Mouse (Mus musculus): Measurements from ENCODE around the gene Hunk. TPM values are rescaled to one million over a fixed set of nuclear protein-coding genes. Genes with fewer than 3 reads are reported as not detected.

Gene Hunk
- polyA plus RNA-seq, 1 experiment: 15.5 TPM

GRCm38 (mm10) chr16:90453197-90453596, 67.4 kb downstream of the Hunk start:
- H3K27me3 ChIP-seq (ENCODE audit: control insufficient read depth, insufficient read depth, low read length, poor library complexity, severe bottlenecking): no peaks in the 10 kb centered on the region
- no peak for TF ChIP-seq POLR2A (IDR thresholded peaks at IDR 0.05; ENCODE audit: insufficient read depth, low read length)
- no peak for TF ChIP-seq CTCF (IDR thresholded peaks at IDR 0.05; ENCODE audit: low read depth, low read length)
- TF ChIP-seq EP300 (IDR thresholded peaks at IDR 0.05; ENCODE audit: insufficient read depth, low read depth, low read length): no peak
- H3K9me3 ChIP-seq (replicated peaks; ENCODE audit: control insufficient read depth, insufficient read depth, low read length, poor library complexity, severe bottlenecking): no peaks in the 10 kb centered on the region
- H3K36me3 ChIP-seq (ENCODE audit: control insufficient read depth, insufficient read depth, low read length, poor library complexity, severe bottlenecking): no peaks in the 10 kb centered on the region
- no peaks in the 10 kb centered on the region for H3K4me1 ChIP-seq (ENCODE audit: control insufficient read depth, insufficient read depth, low read length)
- no peak overlapping the region for H3K9ac ChIP-seq (ENCODE audit: low read depth, poor library complexity, severe bottlenecking)
- H3K27ac ChIP-seq (ENCODE audit: insufficient read depth, low read length): no peak overlapping the region
- no peak overlapping the region for H3K4me3 ChIP-seq (ENCODE audit: low read depth, low read length)

GRCm38 (mm10) chr16:90456495-90457125, 70.8 kb downstream of the Hunk start:
- H3K4me1 ChIP-seq (ENCODE audit: control insufficient read depth, insufficient read depth, low read length): no peaks in the 10 kb centered on the region
- no peaks in the 10 kb centered on the region for H3K36me3 ChIP-seq (ENCODE audit: control insufficient read depth, insufficient read depth, low read length, poor library complexity, severe bottlenecking)

GRCm38 (mm10) chr16:90458899-90459610, 73.2 kb downstream of the Hunk start:
- Histone ChIP-seq H3K4me1 (ENCODE audit: control insufficient read depth, insufficient read depth, low read length) (no peaks in the 10 kb centered on the region), H3K27me3 (ENCODE audit: control insufficient read depth, insufficient read depth, low read length, poor library complexity, severe bottlenecking) (no peaks in the 10 kb centered on the region), H3K4me3 (ENCODE audit: low read depth, low read length) (no peak overlapping the region), H3K9ac (ENCODE audit: low read depth, poor library complexity, severe bottlenecking) (no peak overlapping the region), H3K36me3 (ENCODE audit: control insufficient read depth, insufficient read depth, low read length, poor library complexity, severe bottlenecking) (no peaks in the 10 kb centered on the region), H3K9me3 (replicated peaks; ENCODE audit: control insufficient read depth, insufficient read depth, low read length, poor library complexity, severe bottlenecking) (no peaks in the 10 kb centered on the region), H3K27ac (ENCODE audit: insufficient read depth, low read length) (no peak overlapping the region)
- TF ChIP-seq CTCF (IDR thresholded peaks at IDR 0.05; ENCODE audit: low read depth, low read length) (no peak), EP300 (IDR thresholded peaks at IDR 0.05; ENCODE audit: insufficient read depth, low read depth, low read length) (no peak), POLR2A (IDR thresholded peaks at IDR 0.05; ENCODE audit: insufficient read depth, low read length) (no peak)

More at GRCm38 (mm10) chr16:90456495-90457125, 70.8 kb downstream of the Hunk start:
- Histone ChIP-seq H3K9ac (ENCODE audit: low read depth, poor library complexity, severe bottlenecking) (no peak overlapping the region), H3K9me3 (replicated peaks; ENCODE audit: control insufficient read depth, insufficient read depth, low read length, poor library complexity, severe bottlenecking) (no peaks in the 10 kb centered on the region), H3K27ac (ENCODE audit: insufficient read depth, low read length) (no peak overlapping the region), H3K27me3 (ENCODE audit: control insufficient read depth, insufficient read depth, low read length, poor library complexity, severe bottlenecking) (no peaks in the 10 kb centered on the region), H3K4me3 (ENCODE audit: low read depth, low read length) (no peak overlapping the region)
- TF ChIP-seq EP300 (IDR thresholded peaks at IDR 0.05; ENCODE audit: insufficient read depth, low read depth, low read length): no peak

GRCm38 (mm10) chr16:90461304-90461905, 75.6 kb downstream of the Hunk start:
- Histone ChIP-seq H3K9ac (ENCODE audit: low read depth, poor library complexity, severe bottlenecking) (no peak overlapping the region), H3K4me3 (ENCODE audit: low read depth, low read length) (no peak overlapping the region), H3K9me3 (replicated peaks; ENCODE audit: control insufficient read depth, insufficient read depth, low read length, poor library complexity, severe bottlenecking) (no peaks in the 10 kb centered on the region), H3K27me3 (ENCODE audit: control insufficient read depth, insufficient read depth, low read length, poor library complexity, severe bottlenecking) (no peaks in the 10 kb centered on the region), H3K4me1 (ENCODE audit: control insufficient read depth, insufficient read depth, low read length) (no peaks in the 10 kb centered on the region), H3K36me3 (ENCODE audit: control insufficient read depth, insufficient read depth, low read length, poor library complexity, severe bottlenecking) (no peaks in the 10 kb centered on the region), H3K27ac (ENCODE audit: insufficient read depth, low read length) (no peak overlapping the region)
- TF ChIP-seq CTCF (IDR thresholded peaks at IDR 0.05; ENCODE audit: low read depth, low read length) (no peak), POLR2A (IDR thresholded peaks at IDR 0.05; ENCODE audit: insufficient read depth, low read length) (no peak), EP300 (IDR thresholded peaks at IDR 0.05; ENCODE audit: insufficient read depth, low read depth, low read length) (no peak)

- no peak for TF ChIP-seq POLR2A (IDR thresholded peaks at IDR 0.05; ENCODE audit: insufficient read depth, low read length)
- TF ChIP-seq EP300 (IDR thresholded peaks at IDR 0.05; ENCODE audit: insufficient read depth, low read depth, low read length): no peak
- TF ChIP-seq CTCF (IDR thresholded peaks at IDR 0.05; ENCODE audit: low read depth, low read length): no peak
- Histone ChIP-seq H3K27ac (ENCODE audit: insufficient read depth, low read length) (no peak overlapping the region), H3K27me3 (ENCODE audit: control insufficient read depth, insufficient read depth, low read length, poor library complexity, severe bottlenecking) (no peaks in the 10 kb centered on the region), H3K4me3 (ENCODE audit: low read depth, low read length) (no peak overlapping the region), H3K9me3 (replicated peaks; ENCODE audit: control insufficient read depth, insufficient read depth, low read length, poor library complexity, severe bottlenecking) (no peaks in the 10 kb centered on the region), H3K9ac (ENCODE audit: low read depth, poor library complexity, severe bottlenecking) (no peak overlapping the region), H3K36me3 (ENCODE audit: control insufficient read depth, insufficient read depth, low read length, poor library complexity, severe bottlenecking) (no peaks in the 10 kb centered on the region), H3K4me1 (ENCODE audit: control insufficient read depth, insufficient read depth, low read length) (no peaks in the 10 kb centered on the region)
Observed at GRCm38 (mm10) chr16:90462728-90463275, 77.0 kb downstream of the Hunk start.

- H3K36me3 ChIP-seq (ENCODE audit: control insufficient read depth, insufficient read depth, low read length, poor library complexity, severe bottlenecking): no peaks in the 10 kb centered on the region
- no peaks in the 10 kb centered on the region for H3K9me3 ChIP-seq (replicated peaks; ENCODE audit: control insufficient read depth, insufficient read depth, low read length, poor library complexity, severe bottlenecking)
- no peak overlapping the region for H3K4me3 ChIP-seq (ENCODE audit: low read depth, low read length)
- H3K27me3 ChIP-seq (ENCODE audit: control insufficient read depth, insufficient read depth, low read length, poor library complexity, severe bottlenecking): no peaks in the 10 kb centered on the region
- H3K9ac ChIP-seq (ENCODE audit: low read depth, poor library complexity, severe bottlenecking): no peak overlapping the region
- no peaks in the 10 kb centered on the region for H3K4me1 ChIP-seq (ENCODE audit: control insufficient read depth, insufficient read depth, low read length)
- no peak overlapping the region for H3K27ac ChIP-seq (ENCODE audit: insufficient read depth, low read length)
- no peak for TF ChIP-seq EP300 (IDR thresholded peaks at IDR 0.05; ENCODE audit: insufficient read depth, low read depth, low read length)
- no peak for TF ChIP-seq CTCF (IDR thresholded peaks at IDR 0.05; ENCODE audit: low read depth, low read length)
- no peak for TF ChIP-seq POLR2A (IDR thresholded peaks at IDR 0.05; ENCODE audit: insufficient read depth, low read length)
Observed at GRCm38 (mm10) chr16:90465154-90465553, 79.3 kb downstream of the Hunk start.
